13 mouse cellular contexts compared by ENCODE assay signal in genomic region chrX:107149391-107149993, GRCm38 (mm10). TPM values are rescaled to one million over a fixed set of nuclear protein-coding genes. Genes with fewer than 3 reads are reported as not detected.
DNase-seq lines count a peak whose midpoint lies in the region; ATAC-seq and TF ChIP-seq lines count a peak whose summit lies in the region.
"Had no signal": no experiment of that assay in that cellular context is flagged by ENCODE, and none has a peak within 500 bp of the region (broad histone marks: within the 10 kb centered on the region; RNA-seq: fewer than 3 reads in every experiment).

No protein-coding gene starts in this region.

- H3K9me3 ChIP-seq in embryonic facial prominence, embryonic 13.5 days: no peaks in the 10 kb centered on the region
- H3K9me3 ChIP-seq: neural tube, embryonic 15.5 days had no signal

- no peaks in the 10 kb centered on the region for H3K36me3 ChIP-seq in liver, adult 2 months (ENCODE audit: control insufficient read depth, insufficient read depth, low read length)
- H3K36me3 ChIP-seq in embryonic facial prominence, embryonic 13.5 days: no peaks in the 10 kb centered on the region
- H3K36me3 ChIP-seq in myocyte (ENCODE audit: control insufficient read depth, insufficient read depth): no peaks in the 10 kb centered on the region
- H3K36me3 ChIP-seq: neural tube, embryonic 15.5 days had no signal

- no peak overlapping the region for H3K27ac ChIP-seq in liver, adult 2 months (replicated peaks; ENCODE audit: insufficient read depth, low read depth, low read length)
- peak overlapping the region; percentile 55 for H3K27ac ChIP-seq in embryonic facial prominence, embryonic 13.5 days
- H3K27ac ChIP-seq: neural tube, embryonic 15.5 days had no signal

- no peak for ATAC-seq in embryonic facial prominence, embryonic 13.5 days (ENCODE audit: insufficient number of reproducible peaks, insufficient read depth, low FRiP score, low TSS enrichment, low read depth)

- peak; percentile 6 for DNase-seq in embryo, embryonic 11 days
- DNase-seq in embryo, embryonic 9.5 days (ENCODE audit: extremely low spot score): no peak
- no peak for DNase-seq in liver, adult 2 months (ENCODE audit: extremely low read depth, low read depth, low spot score)
- DNase-seq in liver: no peak
- no peak for DNase-seq in frontal cortex, postnatal 25 days (ENCODE audit: low spot score in 2 of 2)
- no peak for DNase-seq in thymus, postnatal 25 days
- DNase-seq: cerebellum, adult 11 months; gastrocnemius, postnatal 36 days; kidney, adult 9 months; right cerebral cortex, postnatal 25 days had no signal

- H3K79me2 ChIP-seq in liver, adult 2 months (ENCODE audit: control insufficient read depth, insufficient read depth, low read length): no peaks in the 10 kb centered on the region
- no peaks in the 10 kb centered on the region for H3K79me2 ChIP-seq in myocyte (ENCODE audit: control insufficient read depth, insufficient read depth)

- WGBS in liver, adult 2 months: 63% methylated on average over 4 of the region's 4 CpGs
- 45% methylated on average over 4 of the region's 4 CpGs for WGBS in embryonic facial prominence, embryonic 13.5 days

- H3ac ChIP-seq in myocyte (ENCODE audit: control insufficient read depth, insufficient read length): no peak overlapping the region

- TF ChIP-seq CTCF in liver, adult 2 months (IDR thresholded peaks at IDR 0.05; ENCODE audit: low read depth, low read length): no peak

- no peaks in the 10 kb centered on the region for H3K27me3 ChIP-seq in liver, adult 2 months (ENCODE audit: control insufficient read depth, insufficient read depth, low read length)
- H3K27me3 ChIP-seq in embryonic facial prominence, embryonic 13.5 days: 0 out of 2 replicates have a peak, but pooled peaks cover 2% of the 10 kb centered on the region
- no peaks in the 10 kb centered on the region for H3K27me3 ChIP-seq in myocyte (ENCODE audit: control insufficient read depth, insufficient read depth, insufficient read length)
- H3K27me3 ChIP-seq: neural tube, embryonic 15.5 days had no signal

- peak overlapping the region; percentile 33; the same call in 1 of the 2 replicates for H3K4me3 ChIP-seq in liver, adult 2 months (ENCODE audit: insufficient read depth, low read depth, low read length)
- no peak overlapping the region for H3K4me3 ChIP-seq in embryonic facial prominence, embryonic 13.5 days
- H3K4me3 ChIP-seq in myocyte: peak overlapping the region; percentile 26
- H3K4me3 ChIP-seq: neural tube, embryonic 15.5 days had no signal

- H3K4me1 ChIP-seq in liver, adult 2 months (ENCODE audit: control insufficient read depth, insufficient read depth, low read length): no peaks in the 10 kb centered on the region
- no peaks in the 10 kb centered on the region for H3K4me1 ChIP-seq in embryonic facial prominence, embryonic 13.5 days
- H3K4me1 ChIP-seq: neural tube, embryonic 15.5 days had no signal

- H3K4me2 ChIP-seq in embryonic facial prominence, embryonic 13.5 days: peak overlapping the region; percentile 14; the same call in 1 of the 2 replicates
- peak overlapping the region; percentile 72 for H3K4me2 ChIP-seq in myocyte (ENCODE audit: low read depth)
- H3K4me2 ChIP-seq: neural tube, embryonic 15.5 days had no signal

- no peak overlapping the region for H3K9ac ChIP-seq in liver, adult 2 months (ENCODE audit: low read depth, low read length)
- H3K9ac ChIP-seq in embryonic facial prominence, embryonic 13.5 days: no peak overlapping the region
- H3K9ac ChIP-seq: neural tube, embryonic 15.5 days had no signal

- TF ChIP-seq POLR2A in liver, adult 2 months (IDR thresholded peaks at IDR 0.05; ENCODE audit: extremely low read depth, insufficient read depth, low read length): no peak
- TF ChIP-seq POLR2A in myocyte (IDR thresholded peaks at IDR 0.05; ENCODE audit: insufficient read length, low read depth): no peak

TF ChIP-seq in myocyte, 11 proteins besides CTCF, POLR2A, EP300 and RAD21:
- TF ChIP-seq E2F4 (IDR thresholded peaks at IDR 0.05; ENCODE audit: insufficient read depth) (no peak), REST (IDR thresholded peaks at IDR 0.05; ENCODE audit: insufficient read depth, insufficient read length) (no peak), TCF3 (IDR thresholded peaks at IDR 0.05; ENCODE audit: insufficient read length, low read depth) (no peak), MYOD1 (IDR thresholded peaks at IDR 0.05; ENCODE audit: control insufficient read depth in 1 of 3, insufficient read length in 2 of 3, low read depth in 2 of 3) (no peak), MAX (IDR thresholded peaks at IDR 0.05; ENCODE audit: low read depth) (no peak), MYOG (IDR thresholded peaks at IDR 0.05; ENCODE audit: control insufficient read depth in 1 of 3, insufficient read depth in 1 of 3, insufficient read length in 2 of 3, low read depth in 2 of 3) (no peak), TCF12 (IDR thresholded peaks at IDR 0.05; ENCODE audit: insufficient read depth, poor library complexity, severe bottlenecking) (no peak), POLR2AphosphoS2 (IDR thresholded peaks at IDR 0.05; ENCODE audit: insufficient read length, low read depth) (no peak), CEBPB (IDR thresholded peaks at IDR 0.05; ENCODE audit: insufficient read depth, poor library complexity, severe bottlenecking) (no peak), SRF (IDR thresholded peaks at IDR 0.05; ENCODE audit: control insufficient read depth, insufficient read length, low read depth) (no peak), USF1 (IDR thresholded peaks at IDR 0.05; ENCODE audit: low read depth) (no peak)

RNA-seq across cellular contexts. Expression of gene P2ry10b, which starts 0.8 kb away (rescaled TPM):
- 1.2 and 1.8 TPM in 2 replicates for total RNA-seq in liver, adult 2 months (2014; rRNA removed)
- 0.32 and 0.67 TPM in 2 replicates for polyA plus RNA-seq in liver, adult 2 months (2012; rRNA removed)
- 1.6 and 2.7 TPM in 2 replicates for polyA plus RNA-seq in embryonic facial prominence, embryonic 13.5 days (2015; fragmentation: Nextera tagmentation; extraction: Ambion mirVana)
- 1.4 TPM for polyA plus RNA-seq in myocyte (2012; fragmentation: generic; extraction: Trizol)
